Mouse (Mus musculus) urinary bladder, postnatal 25 days (tissue): ENCODE results near the gene Tspo2.

Source experiments
- DNase-seq: peaks from one replicate; pipeline ENCODE4 v3.0.0; 2022; ENCODE audit warnings: low spot score

The Tspo2 gene

GRCm38 (mm10) chr17:48417521-48417920 is 33.8 kb downstream of the Tspo2 start:
- DNase-seq: no peak

- DNase-seq: peak; percentile 41
Observed at GRCm38 (mm10) chr17:48416425-48417195, 34.7 kb downstream of the Tspo2 start.

- DNase-seq: no peak
Observed at GRCm38 (mm10) chr17:48416011-48416410, 35.3 kb downstream of the Tspo2 start.

- no peak for DNase-seq
Observed at GRCm38 (mm10) chr17:48411241-48411640, 40.1 kb downstream of the Tspo2 start.

GRCm38 (mm10) chr17:48410299-48410785 is 41.0 kb downstream of the Tspo2 start:
- DNase-seq: no peak

DNA sequence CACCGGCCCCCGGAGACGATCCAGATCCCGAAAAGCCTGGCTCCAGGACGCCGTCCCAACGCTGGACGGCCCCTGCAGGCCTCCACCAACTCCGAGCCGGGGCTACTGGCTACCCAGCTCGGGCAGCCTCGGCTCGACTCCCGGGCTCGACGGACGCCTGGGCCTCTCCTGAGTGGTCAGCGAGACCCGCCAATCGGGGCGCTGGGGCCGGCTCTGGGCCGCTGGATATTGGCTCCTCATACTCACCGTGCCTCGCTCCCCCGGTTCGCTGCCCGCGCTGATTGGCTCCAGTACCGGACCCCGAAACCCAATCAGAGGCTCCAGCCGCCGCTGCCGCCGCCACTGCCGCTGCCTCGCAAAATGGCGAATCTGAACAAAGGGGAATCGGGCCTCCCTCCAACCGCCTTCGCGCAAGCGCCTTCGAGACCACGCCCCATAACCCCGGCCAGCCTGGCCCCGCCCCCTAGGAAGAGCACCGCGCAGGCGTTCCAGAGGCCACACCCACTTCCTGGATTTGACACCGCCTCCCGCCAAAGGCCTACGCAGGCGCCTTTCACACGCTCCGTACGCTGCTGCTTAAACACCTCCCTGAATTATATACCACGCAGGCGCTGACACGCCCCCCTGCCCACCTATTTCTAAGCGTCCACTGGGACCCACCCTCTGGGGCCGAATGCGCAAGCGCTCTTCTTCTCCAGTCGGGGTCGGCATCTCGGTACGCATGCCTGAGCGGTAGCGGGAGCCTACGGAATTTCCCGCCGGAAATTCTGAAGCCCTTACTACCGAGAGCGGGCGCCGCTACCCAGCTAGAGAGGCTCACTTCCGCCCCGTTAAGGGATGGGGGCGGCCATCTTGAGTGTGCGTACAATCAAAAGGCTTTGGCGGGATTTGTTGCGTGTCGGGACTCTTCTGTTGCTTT is 41.7 kb downstream of the Tspo2 start, which contains the start of the genes Nfya and Oard1:
Gene Nfya (minus strand): TSS at position 527 of the 919 bp plus-strand sequence.
Gene Oard1 (plus strand): TSS at position 635 of the 919 bp plus-strand sequence.
- peak; percentile 100 for DNase-seq

DNA sequence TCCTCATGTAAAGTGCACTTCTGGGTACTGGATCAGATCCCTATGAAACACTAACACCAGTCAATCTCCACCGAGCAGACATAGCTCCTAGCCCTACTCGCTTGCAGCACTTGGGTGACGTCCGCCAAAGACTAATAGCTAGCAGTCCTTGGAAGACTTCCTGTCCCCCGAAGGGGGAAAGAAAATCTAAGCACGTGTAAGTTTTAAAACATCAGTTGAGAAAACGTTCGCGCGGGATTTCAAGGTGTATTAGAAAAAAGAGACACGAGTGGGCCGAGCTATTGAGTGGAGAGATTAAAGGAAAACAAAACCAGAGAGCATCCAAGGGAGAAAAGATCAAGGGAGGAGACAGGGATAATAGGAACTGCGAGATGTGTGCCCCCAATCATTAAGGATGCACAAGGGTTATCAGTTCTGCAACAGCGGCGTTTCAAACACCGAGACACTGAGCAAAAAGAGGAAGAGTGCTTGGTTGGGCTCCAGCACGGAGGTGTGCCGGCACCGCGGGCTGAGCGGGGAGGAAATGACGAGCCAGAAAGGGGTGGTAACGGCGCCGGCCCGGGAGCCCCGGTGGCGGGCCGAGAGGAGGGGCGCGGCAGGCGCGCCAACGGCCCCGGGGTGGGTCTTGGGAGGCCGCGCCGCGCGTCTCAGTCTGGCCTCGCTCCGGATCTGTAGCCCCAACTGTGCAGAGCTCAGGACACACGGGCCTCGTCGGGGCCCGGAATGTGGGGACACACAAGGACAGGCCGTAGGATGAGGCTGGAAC is 42.6 kb downstream of the Tspo2 start:
- peak; percentile 63 for DNase-seq

- no peak for DNase-seq
Observed at GRCm38 (mm10) chr17:48407910-48408525, 43.3 kb downstream of the Tspo2 start.

- DNase-seq: no peak
Observed at GRCm38 (mm10) chr17:48407154-48407553, 44.2 kb downstream of the Tspo2 start.

- DNase-seq: no peak
Observed at GRCm38 (mm10) chr17:48404706-48405105, 46.6 kb downstream of the Tspo2 start.

GRCm38 (mm10) chr17:48403848-48404247 is 47.5 kb downstream of the Tspo2 start:
- no peak for DNase-seq

- DNase-seq: no peak
Observed at GRCm38 (mm10) chr17:48402751-48403150, 48.6 kb downstream of the Tspo2 start.

DNA sequence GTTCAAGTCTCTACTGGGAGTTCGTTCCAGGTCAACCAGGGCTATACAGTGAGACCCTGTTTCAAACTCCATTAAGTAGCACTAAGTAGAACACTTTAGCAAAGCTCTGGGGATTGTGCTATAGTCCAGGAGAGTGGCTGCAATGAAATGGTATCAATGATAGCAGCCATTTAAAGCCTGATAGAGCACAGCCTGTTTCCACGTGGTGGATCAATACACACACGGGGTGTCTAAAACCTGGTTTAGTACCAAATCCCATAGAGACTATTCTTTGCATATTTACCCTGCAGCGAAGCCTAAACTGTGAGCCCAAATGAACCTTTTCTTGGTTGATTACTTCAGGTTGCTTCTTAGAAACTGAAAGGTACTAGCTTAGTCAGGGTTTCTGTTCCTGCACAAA is 49.6 kb downstream of the Tspo2 start:
- DNase-seq: no peak
